Mouse (Mus musculus) kidney, postnatal 36 days (tissue): ENCODE results near the gene Adam15.

ENCODE experiments used
- DNase-seq, 2 experiments: peaks; one replicate each; pipeline ENCODE4 v3.0.0; 2021 to 2022; ENCODE audit warnings: mixed read lengths in 2 of 2

Adam15 gene

DNA sequence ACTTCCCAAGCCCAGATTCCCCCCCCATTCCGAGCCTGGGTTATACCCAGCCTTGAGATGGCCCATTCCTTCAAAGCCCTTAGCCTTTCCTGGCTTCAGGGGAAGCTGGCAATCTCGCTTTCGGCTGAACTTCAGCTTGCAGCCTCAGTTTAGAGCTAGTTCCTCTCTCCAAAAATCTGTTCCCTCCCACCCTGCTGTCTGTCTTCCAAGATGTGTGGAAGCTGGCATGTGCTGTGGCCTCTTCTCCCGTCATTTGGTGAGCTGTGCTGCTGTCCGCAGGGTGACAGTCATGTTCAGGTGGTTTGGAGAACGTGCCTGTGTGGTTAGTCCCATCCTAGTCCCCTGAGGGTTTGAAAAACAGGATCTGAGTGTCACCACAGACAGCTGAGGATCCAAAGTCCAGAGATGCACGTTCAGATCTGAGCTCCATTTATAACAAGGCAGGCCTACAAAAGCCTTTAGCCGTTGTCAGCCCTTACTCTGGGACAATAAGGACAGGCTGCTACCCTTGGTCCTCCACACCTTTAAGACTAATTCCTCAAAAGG is 54.0 kb downstream of the Adam15 start:
- DNase-seq, result no peak

GRCm38 (mm10) chr3:89294195-89294594 is 55.6 kb downstream of the Adam15 start:
- DNase-seq, result peak; percentile 54 to 79

DNA sequence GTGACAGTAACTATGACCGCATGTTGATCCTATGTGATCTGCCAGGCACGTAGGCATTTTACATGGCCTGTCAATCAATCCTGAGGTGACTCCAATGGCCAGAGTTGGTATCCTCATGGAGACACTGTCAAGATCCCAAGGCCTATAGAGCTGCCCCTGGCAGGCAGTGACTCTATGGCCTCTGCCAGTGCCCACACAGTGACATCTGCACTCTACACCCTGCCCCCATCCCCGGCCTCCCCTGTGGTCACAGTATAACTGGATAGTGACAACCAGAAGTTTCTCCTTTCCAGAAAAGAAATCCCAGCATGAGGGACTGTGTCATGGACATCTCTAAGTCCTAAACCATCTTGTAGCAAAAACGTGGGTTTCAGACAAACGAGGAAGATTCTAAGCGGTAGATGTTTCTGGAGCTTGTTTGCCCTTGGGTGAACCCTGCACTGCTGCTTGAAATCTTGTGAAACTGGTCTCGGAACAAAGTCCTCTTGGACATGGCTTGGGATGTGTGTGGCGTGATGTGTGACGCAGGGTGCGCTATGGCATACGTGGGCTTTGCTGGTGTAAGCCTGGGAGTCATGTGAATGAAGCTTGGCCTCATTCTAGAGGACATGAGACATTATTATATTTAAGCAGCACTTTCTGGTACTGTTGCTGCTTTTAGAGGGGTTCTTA is 56.4 kb downstream of the Adam15 start:
- peak; percentile 70 to 83 for DNase-seq

GRCm38 (mm10) chr3:89292303-89292702 is 57.5 kb downstream of the Adam15 start:
- DNase-seq, result no peak

DNA sequence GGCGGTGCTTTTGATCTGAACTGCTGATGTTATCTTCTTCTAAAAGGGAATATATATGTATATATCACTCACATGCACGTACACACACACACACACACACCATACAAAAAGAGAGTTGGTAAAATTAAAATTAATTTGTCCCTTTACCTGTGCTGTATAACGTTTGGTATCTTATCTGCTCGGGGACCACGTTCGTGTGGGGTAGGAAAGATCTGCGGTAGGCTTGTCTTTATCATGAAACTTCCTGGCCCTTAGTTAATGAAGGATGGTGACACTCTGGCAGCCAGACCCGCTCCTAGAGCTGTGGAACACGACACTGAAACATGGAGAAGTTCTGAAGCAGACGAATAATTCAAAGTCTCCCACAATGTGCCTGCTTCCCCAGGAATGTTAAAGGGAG is 57.9 kb downstream of the Adam15 start:
- DNase-seq, result no peak
